Mouse (Mus musculus) intestine, embryonic 14.5 days (tissue): ENCODE data around the gene Celf1. TPM values are rescaled to one million over a fixed set of nuclear protein-coding genes. Genes with fewer than 3 reads are reported as not detected.
A peak's percentile ranks its signal among the peaks of the same experiment; 100 is the strongest.
"Not testable (repeated sequence)": the region's sequence is repeated elsewhere in the genome, so short reads cannot be mapped to it uniquely, and the experiment has no call there.

Source experiments
- ATAC-seq: fragments of 200-750 bp; cut with Nextera tagmentation; replicated peaks from 2 replicates; pipeline ENCODE4 v1.8.0; 2017; ENCODE audit warnings: low read depth, moderate number of reproducible peaks, moderate TSS enrichment, moderate library complexity; ENCODE audit not compliant: low FRiP score, low TSS enrichment
- DNase-seq: peaks from one replicate; pipeline ENCODE4 v3.0.0-alpha.2; 2018; ENCODE audit warnings: low spot score
- H3K27ac ChIP-seq: fragments of 300-500 bp; sonication (generic); 2 replicates; pipeline ENCODE4 v1.5.1; 2014; ENCODE audit warnings: low read depth, mild to moderate bottlenecking, control low read depth
- H3K27me3 ChIP-seq: fragments of 300-500 bp; sonication (generic); replicated peaks from 2 replicates; pipeline ENCODE4 v1.6.1; 2014; ENCODE audit warnings: low read length, control low read depth; ENCODE audit not compliant: control insufficient read depth, insufficient read depth
- H3K36me3 ChIP-seq: fragments of 300-500 bp; sonication (generic); 2 replicates; pipeline ENCODE4 v1.6.1; 2014; ENCODE audit warnings: low read length, control low read depth; ENCODE audit not compliant: control insufficient read depth, insufficient read depth
- H3K4me1 ChIP-seq: fragments of 300-500 bp; sonication (generic); replicated peaks from 2 replicates; pipeline ENCODE4 v1.6.1; 2014; ENCODE audit warnings: low read length, control low read depth, mixed read lengths; ENCODE audit not compliant: control insufficient read depth, insufficient read depth
- H3K4me2 ChIP-seq: fragments of 300-500 bp; sonication (generic); 2 replicates; pipeline ENCODE4 v1.6.1; 2014; ENCODE audit warnings: low read length
- H3K4me3 ChIP-seq: fragments of 300-500 bp; sonication (generic); 2 replicates; pipeline ENCODE4 v1.5.1; 2014; ENCODE audit warnings: low read depth, low read length, control low read depth, mixed read lengths
- H3K9ac ChIP-seq: fragments of 300-500 bp; sonication (generic); 2 replicates; pipeline ENCODE4 v1.6.1; 2014; ENCODE audit warnings: mild to moderate bottlenecking, low read length
- H3K9me3 ChIP-seq: fragments of 300-500 bp; sonication (generic); 2 replicates; pipeline ENCODE4 v1.6.1; 2016; ENCODE audit warnings: low read length, control low read depth; ENCODE audit not compliant: control insufficient read depth
- WGBS: fragments of 180-500 bp; shearing (Covaris S2); extraction: QIAGEN DNeasy Blood & Tissue Kit; methylation state at CpG from one replicate; pipeline ENCODE4 v1.1.7; 2014; 5-methylcytosine and 5-hydroxymethylcytosine counted together
- polyA plus RNA-seq: library from polyadenylated mRNA; unstranded; fragments of >200 nt; fragmentation: Nextera tagmentation; extraction: Ambion mirVana; gene quantifications from 2 replicates; pipeline ENCODE4 v1.2.1, GENCODE M21; 2014

Gene Celf1
- 70.6 and 73.7 TPM in 2 replicates for polyA plus RNA-seq

GRCm38 (mm10) chr2:90940233-90941229 lies at the start of gene Celf1:
TSS of gene Celf1 (plus strand) at chr2:90940382.
- Histone ChIP-seq H3K27ac (peak within 1 kb of the TSS; percentile 92), H3K9me3 (no peaks in the 10 kb centered on the region), H3K4me2 (peak within 1 kb of the TSS; percentile 62), H3K4me3 (peak within 1 kb of the TSS; percentile 96), H3K27me3 (no peaks in the 10 kb centered on the region), H3K36me3 (no peaks in the 10 kb centered on the region), H3K4me1 (peaks cover 18% of the 10 kb centered on the region), H3K9ac (peak within 1 kb of the TSS; percentile 91)
- under 1% methylated on average over 106 of the region's 113 CpGs for WGBS
- DNase-seq (peak; percentile 85), ATAC-seq (peak; percentile 93)

GRCm38 (mm10) chr2:90893673-90894298 lies 46.4 kb upstream of the Celf1 start:
- 0 out of 2 replicates have a peak, but pooled peaks cover 3% of the 10 kb centered on the region for H3K4me1 ChIP-seq
- DNase-seq: no peak
- H3K27me3 ChIP-seq: peaks cover 8% of the 10 kb centered on the region; the same call in 1 of the 2 replicates
- 84% methylated on average over 6 of the region's 6 CpGs for WGBS
- no peak overlapping the region for H3K4me3 ChIP-seq
- no peak for ATAC-seq
- no peak overlapping the region for H3K4me2 ChIP-seq
- no peak overlapping the region for H3K9ac ChIP-seq
- peaks cover 55% of the 10 kb centered on the region for H3K36me3 ChIP-seq
- no peak overlapping the region for H3K27ac ChIP-seq
- no peaks in the 10 kb centered on the region for H3K9me3 ChIP-seq

- peaks cover 60% of the 10 kb centered on the region for H3K36me3 ChIP-seq
- H3K9ac ChIP-seq, H3K27me3 ChIP-seq, DNase-seq, H3K4me3 ChIP-seq, H3K9me3 ChIP-seq, H3K4me2 ChIP-seq, H3K27ac ChIP-seq, ATAC-seq, H3K4me1 ChIP-seq: not testable (repeated sequence)
- 88% methylated on average over 3 of the region's 3 CpGs for WGBS
Measured at GRCm38 (mm10) chr2:90894299-90894677, 45.9 kb upstream of the Celf1 start.

- Histone ChIP-seq H3K27me3 (no peaks in the 10 kb centered on the region), H3K27ac (no peak overlapping the region), H3K36me3 (peaks cover 52% of the 10 kb centered on the region), H3K4me3 (peak overlapping the region; percentile 79), H3K9me3 (no peaks in the 10 kb centered on the region), H3K4me1 (peaks cover 20% of the 10 kb centered on the region), H3K4me2 (peak overlapping the region; percentile 87), H3K9ac (peak overlapping the region; percentile 92)
- WGBS: 67% methylated on average over 2 of the region's 2 CpGs
- no peak for ATAC-seq
- DNase-seq: no peak
Measured at GRCm38 (mm10) chr2:90903398-90903797, 36.8 kb upstream of the Celf1 start.

GRCm38 (mm10) chr2:90904076-90904855 lies 35.9 kb upstream of the Celf1 start, which contains the start of the genes Kbtbd4 and Ndufs3:
TSS of gene Kbtbd4 (plus strand) at chr2:90904740.
TSS of gene Ndufs3 (minus strand) at chr2:90904827.
- Histone ChIP-seq H3K4me2 (peak within 1 kb of the TSS; percentile 87), H3K4me1 (peaks cover 20% of the 10 kb centered on the region), H3K9me3 (no peaks in the 10 kb centered on the region), H3K9ac (peak within 1 kb of the TSS; percentile 92), H3K27ac (peak within 1 kb of the TSS; percentile 82), H3K36me3 (peaks cover 52% of the 10 kb centered on the region), H3K27me3 (no peaks in the 10 kb centered on the region), H3K4me3 (peak within 1 kb of the TSS; percentile 79)
- under 1% methylated on average over 43 of the region's 43 CpGs for WGBS
- DNase-seq: peak; percentile 97
- peak; percentile 96 for ATAC-seq

- Histone ChIP-seq H3K4me3 (peak overlapping the region; percentile 79), H3K9ac (peak overlapping the region; percentile 92), H3K36me3 (peaks cover 57% of the 10 kb centered on the region), H3K4me2 (peak overlapping the region; percentile 87), H3K9me3 (no peaks in the 10 kb centered on the region), H3K4me1 (peaks cover 20% of the 10 kb centered on the region), H3K27me3 (no peaks in the 10 kb centered on the region), H3K27ac (peak overlapping the region; percentile 82)
- ATAC-seq: peak; percentile 67
- no peak for DNase-seq
- WGBS: under 1% methylated on average over 21 of the region's 21 CpGs
Measured at GRCm38 (mm10) chr2:90904856-90905224, 35.3 kb upstream of the Celf1 start.

- 92% methylated on average over 2 of the region's 2 CpGs for WGBS
- no peak overlapping the region for H3K9ac ChIP-seq
- no peaks in the 10 kb centered on the region for H3K27me3 ChIP-seq
- H3K27ac ChIP-seq: no peak overlapping the region
- H3K36me3 ChIP-seq: peaks cover 64% of the 10 kb centered on the region
- H3K9me3 ChIP-seq: no peaks in the 10 kb centered on the region
- no peak overlapping the region for H3K4me2 ChIP-seq
- DNase-seq (no peak), ATAC-seq (no peak)
- H3K4me3 ChIP-seq: no peak overlapping the region
- peaks cover 20% of the 10 kb centered on the region for H3K4me1 ChIP-seq
Measured at GRCm38 (mm10) chr2:90906721-90907120, 33.5 kb upstream of the Celf1 start.

GRCm38 (mm10) chr2:90910861-90911260 lies 29.3 kb upstream of the Celf1 start:
- 83% methylated on average over 1 of the region's 1 CpGs for WGBS
- Histone ChIP-seq H3K4me3 (no peak overlapping the region), H3K4me1 (peaks cover 8% of the 10 kb centered on the region), H3K9me3 (no peaks in the 10 kb centered on the region), H3K9ac (no peak overlapping the region), H3K4me2 (no peak overlapping the region), H3K36me3 (peaks cover 79% of the 10 kb centered on the region), H3K27ac (no peak overlapping the region), H3K27me3 (no peaks in the 10 kb centered on the region)
- ATAC-seq (no peak), DNase-seq (no peak)
